Mouse (Mus musculus): ENCODE data around the gene Ahdc1.

DNA sequence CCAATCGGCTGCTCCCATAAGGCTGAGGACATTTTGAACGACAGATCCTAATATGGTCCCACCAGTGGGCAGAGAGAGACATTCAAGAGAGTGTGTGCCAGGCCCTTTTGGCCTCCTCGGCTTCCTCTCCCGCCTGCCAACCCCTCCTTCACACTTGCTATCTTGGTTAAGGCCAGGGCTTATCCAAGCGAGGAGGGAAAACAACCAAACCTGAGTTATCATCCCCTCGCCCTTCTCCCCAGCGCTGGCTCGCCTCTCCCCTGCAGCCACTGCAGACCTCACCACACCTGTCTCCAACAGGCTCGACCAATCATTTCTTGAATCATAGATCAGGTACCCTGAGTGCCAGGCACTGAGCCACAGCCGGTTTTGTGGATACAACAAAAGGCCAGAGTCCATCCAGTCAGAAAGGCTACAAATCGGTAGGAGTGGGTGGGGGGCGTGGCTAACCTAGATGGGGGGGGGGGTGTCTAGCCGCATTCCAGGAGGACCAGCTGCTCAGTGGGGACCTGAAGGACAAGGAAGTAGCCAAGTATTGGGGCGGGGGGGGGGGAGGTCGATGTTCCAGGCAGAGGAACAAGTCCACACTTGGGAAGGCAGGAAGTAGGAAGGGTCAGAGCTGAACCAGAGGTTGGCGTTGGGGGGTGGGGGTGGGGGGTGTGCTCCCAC lies 92.6 kb downstream of the Ahdc1 start:
- TF ChIP-seq CTCF (IDR thresholded peaks at IDR 0.05; ENCODE audit: extremely low read depth, insufficient read length, insufficient replicate concordance, low read depth, low read length), result no peak
- TF ChIP-seq POLR2A (IDR thresholded peaks at IDR 0.05; ENCODE audit: low read depth, low read length), result no peak
